Mouse (Mus musculus): ENCODE data around the gene Ift46. TPM values are rescaled to one million over a fixed set of nuclear protein-coding genes. Genes with fewer than 3 reads are reported as not detected.

Gene Ift46
- polyA plus RNA-seq (2014; fragmentation: Nextera tagmentation; extraction: Ambion mirVana): 142 and 154 TPM in 2 replicates

GRCm38 (mm10) chr9:44767101-44768028 is at the start of gene Ift46, which contains the start of gene Arcn1:
TSS of gene Ift46 (plus strand) at chr9:44767908.
TSS of gene Arcn1 (minus strand) at chr9:44767845.
- Histone ChIP-seq H3K4me1 (replicated peaks; ENCODE audit: control insufficient read depth, insufficient read depth, low read length) (no peaks in the 10 kb centered on the region), H3K36me3 (ENCODE audit: control insufficient read depth, insufficient read depth, low read length) (no peaks in the 10 kb centered on the region), H3K27me3 (ENCODE audit: control insufficient read depth, insufficient read depth, low read length) (no peaks in the 10 kb centered on the region), H3K4me2 (replicated peaks; ENCODE audit: low read depth, low read length) (peak within 1 kb of the TSS; percentile 80), H3K4me3 (ENCODE audit: low read depth, low read length) (peak within 1 kb of the TSS; percentile 93), H3K9ac (ENCODE audit: low read depth, low read length) (peak within 1 kb of the TSS; percentile 88), H3K9me3 (ENCODE audit: control insufficient read depth, low read length) (no peaks in the 10 kb centered on the region), H3K27ac (ENCODE audit: low read depth, low read length) (peak within 1 kb of the TSS; percentile 85)
- DNase-seq (ENCODE audit: low spot score): peak; percentile 92
- ATAC-seq (ENCODE audit: low FRiP score): peak; percentile 91
- WGBS: under 1% methylated on average over 72 of the region's 82 CpGs

GRCm38 (mm10) chr9:44718937-44719631 is 48.6 kb upstream of the Ift46 start:
- no peak overlapping the region; the same call in 1 of the 2 replicates for H3K4me2 ChIP-seq (replicated peaks; ENCODE audit: low read depth, low read length)
- ATAC-seq (ENCODE audit: low FRiP score): no peak

DNA sequence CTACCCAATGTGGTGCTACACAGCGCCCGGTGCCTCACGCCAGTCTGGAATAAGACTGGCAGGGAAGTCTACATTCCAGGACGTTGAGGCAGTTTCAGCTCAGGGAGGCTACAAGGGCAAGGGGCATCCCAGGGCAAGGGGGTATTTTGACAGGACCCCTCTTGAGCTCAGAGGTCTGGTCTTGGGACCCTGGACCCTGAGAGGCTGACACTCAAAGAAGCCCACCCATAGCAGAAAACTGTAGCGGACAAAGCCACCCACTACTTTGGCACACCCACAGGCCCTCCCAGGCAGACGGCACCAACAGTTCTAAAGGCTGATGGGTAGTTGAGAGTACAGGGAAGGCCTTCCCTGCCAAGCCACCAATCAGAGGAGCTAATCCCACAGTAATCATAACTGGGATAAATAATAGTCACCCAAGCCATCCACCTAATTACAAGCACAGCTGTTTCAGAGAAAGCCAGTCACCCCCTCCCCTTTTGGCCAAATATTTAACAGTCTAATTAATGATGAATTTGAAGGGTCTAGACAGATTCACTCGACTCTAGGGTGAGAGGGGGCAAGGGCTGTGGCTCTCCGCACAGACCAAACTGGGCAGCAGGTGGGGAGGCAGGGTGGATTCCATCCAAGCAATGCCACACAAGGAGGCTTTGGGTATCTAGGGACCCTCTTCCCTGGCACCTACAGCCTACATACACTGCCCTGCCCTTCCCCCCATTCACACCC is 47.9 kb upstream of the Ift46 start:
- 83% methylated on average over 8 of the region's 8 CpGs for WGBS
- ATAC-seq (ENCODE audit: low FRiP score) (no peak), DNase-seq (ENCODE audit: low spot score) (no peak)
- Histone ChIP-seq H3K4me3 (ENCODE audit: low read depth, low read length) (peak overlapping the region; percentile 59), H3K27ac (ENCODE audit: low read depth, low read length) (no peak overlapping the region), H3K36me3 (ENCODE audit: control insufficient read depth, insufficient read depth, low read length) (0 out of 2 replicates have a peak, but pooled peaks cover 4% of the 10 kb centered on the region), H3K4me2 (replicated peaks; ENCODE audit: low read depth, low read length) (peak overlapping the region; percentile 52), H3K4me1 (replicated peaks; ENCODE audit: control insufficient read depth, insufficient read depth, low read length) (peaks cover 12% of the 10 kb centered on the region; the same call in 1 of the 2 replicates), H3K9me3 (ENCODE audit: control insufficient read depth, low read length) (no peaks in the 10 kb centered on the region), H3K27me3 (ENCODE audit: control insufficient read depth, insufficient read depth, low read length) (no peaks in the 10 kb centered on the region), H3K9ac (ENCODE audit: low read depth, low read length) (peak overlapping the region; percentile 85; the same call in 1 of the 2 replicates)

More at GRCm38 (mm10) chr9:44718937-44719631, 48.6 kb upstream of the Ift46 start:
- DNase-seq (ENCODE audit: low spot score): no peak
- no peak overlapping the region for H3K4me3 ChIP-seq (ENCODE audit: low read depth, low read length)
- H3K36me3 ChIP-seq (ENCODE audit: control insufficient read depth, insufficient read depth, low read length): 0 out of 2 replicates have a peak, but pooled peaks cover 4% of the 10 kb centered on the region
- no peaks in the 10 kb centered on the region for H3K9me3 ChIP-seq (ENCODE audit: control insufficient read depth, low read length)
- no peaks in the 10 kb centered on the region for H3K27me3 ChIP-seq (ENCODE audit: control insufficient read depth, insufficient read depth, low read length)
- 93% methylated on average over 12 of the region's 12 CpGs for WGBS
- no peak overlapping the region for H3K27ac ChIP-seq (ENCODE audit: low read depth, low read length)
- no peak overlapping the region for H3K9ac ChIP-seq (ENCODE audit: low read depth, low read length)
- H3K4me1 ChIP-seq (replicated peaks; ENCODE audit: control insufficient read depth, insufficient read depth, low read length): peaks cover 10% of the 10 kb centered on the region; the same call in 1 of the 2 replicates

DNA sequence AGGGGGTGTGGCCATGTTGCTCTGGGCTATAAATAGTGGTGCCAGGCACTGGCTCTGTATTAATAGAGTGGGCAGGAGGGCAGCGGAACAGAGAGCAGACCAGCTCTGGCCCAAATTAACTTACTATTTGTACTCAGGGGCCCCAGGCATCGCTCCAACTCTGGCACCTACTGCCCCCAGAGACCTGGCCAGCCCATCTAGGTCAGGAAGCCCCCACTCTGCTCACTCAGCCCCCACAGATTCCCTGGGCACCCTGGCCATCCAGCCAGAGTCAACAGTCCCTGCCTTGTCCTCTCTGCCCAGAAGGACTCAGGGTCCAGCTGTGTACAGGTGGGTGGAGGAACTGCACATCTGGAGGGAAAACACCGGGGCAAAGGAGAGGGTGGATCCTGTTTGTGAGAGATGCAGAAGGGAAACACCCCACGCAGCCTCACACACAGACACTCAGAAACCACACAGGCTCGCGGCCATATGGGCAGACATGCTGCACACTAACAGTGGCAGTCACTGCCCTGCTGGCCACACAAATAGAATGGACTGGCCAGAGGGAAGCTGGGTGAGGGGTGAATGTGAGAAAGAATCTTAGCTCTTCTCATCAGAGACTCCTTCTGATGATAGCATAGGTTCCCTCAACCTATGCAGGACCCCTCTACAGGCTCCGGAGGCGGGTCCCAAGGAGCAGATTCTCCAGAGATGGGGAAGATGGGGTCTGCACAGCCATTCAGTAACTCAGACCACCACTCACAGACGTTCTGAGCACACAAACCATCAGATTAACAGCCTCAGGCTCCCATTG is 47.2 kb upstream of the Ift46 start:
- no peaks in the 10 kb centered on the region for H3K27me3 ChIP-seq (ENCODE audit: control insufficient read depth, insufficient read depth, low read length)
- peak; percentile 43 for ATAC-seq (ENCODE audit: low FRiP score)
- peak overlapping the region; percentile 59 for H3K4me3 ChIP-seq (ENCODE audit: low read depth, low read length)
- H3K27ac ChIP-seq (ENCODE audit: low read depth, low read length): peak overlapping the region; percentile 76
- no peaks in the 10 kb centered on the region for H3K9me3 ChIP-seq (ENCODE audit: control insufficient read depth, low read length)
- WGBS: 21% methylated on average over 9 of the region's 9 CpGs
- DNase-seq (ENCODE audit: low spot score): no peak
- H3K36me3 ChIP-seq (ENCODE audit: control insufficient read depth, insufficient read depth, low read length): no peaks in the 10 kb centered on the region
- H3K4me2 ChIP-seq (replicated peaks; ENCODE audit: low read depth, low read length): peak overlapping the region; percentile 52
- peak overlapping the region; percentile 85 for H3K9ac ChIP-seq (ENCODE audit: low read depth, low read length)
- H3K4me1 ChIP-seq (replicated peaks; ENCODE audit: control insufficient read depth, insufficient read depth, low read length): peaks cover 12% of the 10 kb centered on the region; the same call in 1 of the 2 replicates

GRCm38 (mm10) chr9:44721154-44721876 is 46.4 kb upstream of the Ift46 start:
- Histone ChIP-seq H3K36me3 (ENCODE audit: control insufficient read depth, insufficient read depth, low read length) (no peaks in the 10 kb centered on the region), H3K27ac (ENCODE audit: low read depth, low read length) (peak overlapping the region; percentile 76), H3K9ac (ENCODE audit: low read depth, low read length) (peak overlapping the region; percentile 85), H3K4me1 (replicated peaks; ENCODE audit: control insufficient read depth, insufficient read depth, low read length) (peaks cover 14% of the 10 kb centered on the region; the same call in 1 of the 2 replicates), H3K4me3 (ENCODE audit: low read depth, low read length) (peak overlapping the region; percentile 59), H3K27me3 (ENCODE audit: control insufficient read depth, insufficient read depth, low read length) (no peaks in the 10 kb centered on the region), H3K9me3 (ENCODE audit: control insufficient read depth, low read length) (no peaks in the 10 kb centered on the region), H3K4me2 (replicated peaks; ENCODE audit: low read depth, low read length) (peak overlapping the region; percentile 52)
- 1% methylated on average over 36 of the region's 40 CpGs for WGBS
- peak; percentile 85 for DNase-seq (ENCODE audit: low spot score)
- ATAC-seq (ENCODE audit: low FRiP score): peak; percentile 84

GRCm38 (mm10) chr9:44721877-44722186 is 45.9 kb upstream of the Ift46 start:
- ATAC-seq (ENCODE audit: low FRiP score) (peak; percentile 18), DNase-seq (ENCODE audit: low spot score) (no peak)
- peak overlapping the region; percentile 85; the same call in 1 of the 2 replicates for H3K9ac ChIP-seq (ENCODE audit: low read depth, low read length)
- WGBS: 84% methylated on average over 3 of the region's 3 CpGs
- 0 out of 2 replicates have a peak overlapping the region, but pooled peaks have one; percentile 76 for H3K27ac ChIP-seq (ENCODE audit: low read depth, low read length)
- no peaks in the 10 kb centered on the region for H3K27me3 ChIP-seq (ENCODE audit: control insufficient read depth, insufficient read depth, low read length)
- no peaks in the 10 kb centered on the region for H3K9me3 ChIP-seq (ENCODE audit: control insufficient read depth, low read length)
- H3K36me3 ChIP-seq (ENCODE audit: control insufficient read depth, insufficient read depth, low read length): no peaks in the 10 kb centered on the region
- H3K4me2 ChIP-seq (replicated peaks; ENCODE audit: low read depth, low read length): peak overlapping the region; percentile 52; the same call in 1 of the 2 replicates
- H3K4me3 ChIP-seq (ENCODE audit: low read depth, low read length): no peak overlapping the region; the same call in 1 of the 2 replicates
- H3K4me1 ChIP-seq (replicated peaks; ENCODE audit: control insufficient read depth, insufficient read depth, low read length): peaks cover 16% of the 10 kb centered on the region; the same call in 1 of the 2 replicates

- 71% methylated on average over 7 of the region's 7 CpGs for WGBS
- Histone ChIP-seq H3K4me2 (replicated peaks; ENCODE audit: low read depth, low read length) (no peak overlapping the region), H3K9ac (ENCODE audit: low read depth, low read length) (no peak overlapping the region), H3K27me3 (ENCODE audit: control insufficient read depth, insufficient read depth, low read length) (no peaks in the 10 kb centered on the region), H3K36me3 (ENCODE audit: control insufficient read depth, insufficient read depth, low read length) (no peaks in the 10 kb centered on the region), H3K4me1 (replicated peaks; ENCODE audit: control insufficient read depth, insufficient read depth, low read length) (peaks cover 16% of the 10 kb centered on the region; the same call in 1 of the 2 replicates), H3K9me3 (ENCODE audit: control insufficient read depth, low read length) (no peaks in the 10 kb centered on the region), H3K4me3 (ENCODE audit: low read depth, low read length) (no peak overlapping the region), H3K27ac (ENCODE audit: low read depth, low read length) (peak overlapping the region; percentile 73)
- peak; percentile 32 for DNase-seq (ENCODE audit: low spot score)
- ATAC-seq (ENCODE audit: low FRiP score): no peak
Measured at GRCm38 (mm10) chr9:44722575-44722974, 45.1 kb upstream of the Ift46 start.

All from hindbrain, embryonic 11.5 days (tissue).